Mouse (Mus musculus) bone marrow, adult 2 months (tissue): ENCODE measurements around the gene Swi5. TPM values are rescaled to one million over a fixed set of nuclear protein-coding genes. Genes with fewer than 3 reads are reported as not detected.

Source experiments
- H3K27ac ChIP-seq: fragments of 200-500 bp; 2 replicates; pipeline ENCODE4 v1.5.1; 2012; ENCODE audit warnings: low read depth, mild to moderate bottlenecking, control low read depth, inconsistent platforms, low read length; ENCODE audit not compliant: control insufficient read depth, poor library complexity, insufficient read depth
- H3K4me1 ChIP-seq: fragments of 200-500 bp; 2 replicates; pipeline ENCODE4 v1.6.1; 2011; ENCODE audit warnings: low read length; ENCODE audit not compliant: control insufficient read depth, insufficient read depth
- H3K4me3 ChIP-seq: fragments of 200-500 bp; replicated peaks from 2 replicates; pipeline ENCODE3; 2011; ENCODE audit warnings: mild to moderate bottlenecking, low read depth, low read length, control low read depth; ENCODE audit not compliant: control insufficient read depth
- CTCF ChIP-seq: fragments of 200-500 bp; IDR thresholded peaks from 2 replicates; pipeline ENCODE4 v1.5.1; 2011; ENCODE audit warnings: low read length, control low read depth; ENCODE audit not compliant: control insufficient read depth, insufficient read depth
- POLR2A ChIP-seq: fragments of 200-500 bp; IDR thresholded peaks from 2 replicates; pipeline ENCODE4 v1.6.1; 2011; ENCODE audit warnings: low read depth, mild to moderate bottlenecking, control low read depth, low read length, borderline replicate concordance; ENCODE audit not compliant: control insufficient read depth
- WGBS: fragments of 180-500 bp; shearing (Covaris S2); methylation state at CpG from one replicate; pipeline ENCODE4 v1.1.7; 2018; 5-methylcytosine and 5-hydroxymethylcytosine counted together
- polyA plus RNA-seq: library from polyadenylated mRNA; stranded (reverse); fragments of >200 nt; gene quantifications from 2 replicates; pipeline ENCODE4 v1.2.4, GENCODE M21; 2011; ENCODE audit warnings: low replicate concordance; ENCODE audit not compliant: missing spikeins, insufficient read depth, insufficient read length

Gene Swi5
- polyA plus RNA-seq, 1 experiment, result 393 TPM

- H3K4me1 ChIP-seq, result no peaks in the 10 kb centered on the region; the same call in 1 of the 2 replicates
- H3K27ac ChIP-seq, result no peak overlapping the region
- TF ChIP-seq CTCF (no peak), POLR2A (no peak)
- no peak overlapping the region for H3K4me3 ChIP-seq
These were observed 1.7 kb upstream of the Swi5 start for GRCm38 (mm10) chr2:32289578-32289977.

GRCm38 (mm10) chr2:32288371-32288931 is 576 bp upstream of the Swi5 start:
- Histone ChIP-seq H3K4me1 (no peaks in the 10 kb centered on the region; the same call in 1 of the 2 replicates), H3K4me3 (peak overlapping the region; percentile 80), H3K27ac (peak overlapping the region; percentile 78)
- 1% methylated on average over 29 of the region's 29 CpGs for WGBS
- TF ChIP-seq CTCF (no peak), POLR2A (no peak)

- WGBS, result 1% methylated on average over 23 of the region's 23 CpGs
- peak within 1 kb of the TSS; percentile 82 for H3K4me3 ChIP-seq
- no peak for TF ChIP-seq CTCF
- TF ChIP-seq POLR2A, result no peak
- H3K4me1 ChIP-seq, result no peaks in the 10 kb centered on the region; the same call in 1 of the 2 replicates
- H3K27ac ChIP-seq, result peak within 1 kb of the TSS; percentile 78
These were observed 488 bp downstream of the Swi5 start, which contains the start of gene Golga2 for GRCm38 (mm10) chr2:32287334-32287840. Gene Golga2, plus strand, starts transcription at chr2:32287384.

GRCm38 (mm10) chr2:32283986-32284385 is 3.9 kb downstream of the Swi5 start:
- Histone ChIP-seq H3K27ac (no peak overlapping the region), H3K4me1 (no peaks in the 10 kb centered on the region; the same call in 1 of the 2 replicates), H3K4me3 (no peak overlapping the region)
- TF ChIP-seq POLR2A, result no peak
- no peak for TF ChIP-seq CTCF
- WGBS, result 71% methylated on average over 3 of the region's 3 CpGs

- 63% methylated on average over 1 of the region's 1 CpGs for WGBS
- TF ChIP-seq CTCF (peak; percentile 90), POLR2A (no peak)
- no peak overlapping the region for H3K4me3 ChIP-seq
- H3K4me1 ChIP-seq, result no peaks in the 10 kb centered on the region; the same call in 1 of the 2 replicates
- H3K27ac ChIP-seq, result no peak overlapping the region
These were observed 5.1 kb downstream of the Swi5 start for GRCm38 (mm10) chr2:32282727-32283126.

- 33% methylated on average over 2 of the region's 2 CpGs for WGBS
- no peak for TF ChIP-seq POLR2A
- TF ChIP-seq CTCF, result no peak
- Histone ChIP-seq H3K27ac (no peak overlapping the region), H3K4me3 (no peak overlapping the region), H3K4me1 (no peaks in the 10 kb centered on the region; the same call in 1 of the 2 replicates)
These were observed 5.6 kb downstream of the Swi5 start for GRCm38 (mm10) chr2:32282289-32282688.

- Histone ChIP-seq H3K4me3 (no peak overlapping the region), H3K27ac (no peak overlapping the region), H3K4me1 (no peaks in the 10 kb centered on the region)
- no peak for TF ChIP-seq POLR2A
- 81% methylated on average over 3 of the region's 3 CpGs for WGBS
These were observed 12.1 kb downstream of the Swi5 start for GRCm38 (mm10) chr2:32275823-32276222.

- no peak overlapping the region for H3K4me3 ChIP-seq
- TF ChIP-seq POLR2A (no peak), CTCF (peak; percentile 31; the same call in 1 of the 2 replicates)
- H3K27ac ChIP-seq, result no peak overlapping the region
- H3K4me1 ChIP-seq, result peaks cover 5% of the 10 kb centered on the region; the same call in 1 of the 2 replicates
- 28% methylated on average over 4 of the region's 4 CpGs for WGBS
These were observed 27.2 kb downstream of the Swi5 start for GRCm38 (mm10) chr2:32260635-32261034.
